Mouse (Mus musculus) layer of hippocampus, adult 2 months (tissue): ENCODE measurements at regions not wholly inside any gene's neighbourhood (a gene's known extent, or its start where the extent isn't known, plus 50 kb on each side); places are given as distances from the start of the nearest gene placed in this dataset.
A peak's percentile ranks its signal among the peaks of the same experiment; 100 is the strongest.

ENCODE experiments used
- DNase-seq, 2 experiments: peaks; one replicate each; pipeline ENCODE4 v3.0.0; 2022; ENCODE audit warnings: low spot score in 2 of 2
- H3K27ac ChIP-seq: fragments of 200-600 bp; 2 replicates; pipeline ENCODE4 v1.8.1; 2022
- H3K4me3 ChIP-seq: fragments of 200-600 bp; 2 replicates; pipeline ENCODE4 v1.8.1; 2022; ENCODE audit warnings: mild to moderate bottlenecking
- CTCF ChIP-seq: fragments of 200-600 bp; conservative IDR thresholded peaks from 2 replicates; pipeline ENCODE4 v1.8.1; 2022; ENCODE audit warnings: antibody characterized with exemption, mild to moderate bottlenecking, moderate library complexity

DNA sequence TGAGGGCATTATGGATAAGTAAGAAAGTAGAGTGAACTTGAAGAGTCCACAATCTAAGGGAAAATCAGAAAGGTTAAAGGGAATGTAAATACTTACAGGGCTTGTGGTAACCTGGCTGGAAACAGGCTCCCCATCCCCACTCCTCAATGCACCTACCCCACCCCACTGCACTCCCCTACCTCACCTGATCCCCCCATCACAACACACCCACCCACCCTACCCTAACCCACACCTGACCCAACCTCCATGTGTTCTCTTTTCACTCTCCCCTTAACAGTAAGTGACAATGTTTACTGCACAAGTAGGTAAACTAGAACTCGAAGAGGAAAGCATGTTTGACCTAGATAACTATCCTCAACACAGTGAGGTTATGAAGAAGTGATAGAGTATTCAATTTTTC lies 247.9 kb upstream of the Zc3h15 start:
- no peak for TF ChIP-seq CTCF
- H3K4me3 ChIP-seq: no peak overlapping the region
- no peak for DNase-seq
- H3K27ac ChIP-seq: no peak overlapping the region

DNA sequence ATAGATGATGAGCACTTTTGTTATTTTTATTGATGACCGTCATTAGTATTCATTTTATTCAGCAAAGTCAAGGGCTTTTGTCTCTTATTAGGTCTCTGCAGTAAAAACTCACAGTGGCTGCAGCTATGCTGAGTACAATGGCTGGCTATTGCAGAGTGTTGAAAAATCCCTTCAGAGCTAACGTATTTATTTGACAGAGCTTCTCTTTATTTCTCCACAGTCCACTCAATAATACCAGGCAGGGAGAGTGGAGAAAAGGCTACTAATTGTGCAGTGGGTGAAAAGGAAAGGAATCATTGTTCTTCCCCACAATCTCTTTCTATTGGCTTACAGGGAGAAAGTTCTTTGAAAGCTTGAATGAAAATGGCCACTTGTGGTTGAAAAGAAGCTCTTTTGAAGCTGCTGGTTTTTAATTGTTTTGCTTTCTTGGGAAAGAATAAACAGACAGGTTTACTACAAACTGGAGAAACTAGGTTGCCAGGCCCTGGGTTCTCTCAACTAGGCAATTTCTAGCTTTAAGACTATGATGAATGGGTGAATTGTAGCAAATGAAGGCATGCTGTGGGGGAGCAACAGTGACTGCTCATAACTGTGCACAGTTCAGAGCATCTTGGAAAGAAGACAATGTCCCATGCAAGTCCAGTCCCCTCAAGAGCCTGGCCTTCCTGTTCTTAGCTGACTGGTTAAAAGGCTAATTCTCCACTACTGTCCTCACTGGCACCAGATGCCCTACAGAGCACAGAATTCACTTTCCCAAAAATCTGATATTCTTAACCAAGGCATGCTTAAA lies 247.2 kb upstream of the Zc3h15 start:
- H3K27ac ChIP-seq: no peak overlapping the region
- H3K4me3 ChIP-seq: no peak overlapping the region
- DNase-seq: no peak
- TF ChIP-seq CTCF: no peak

DNA sequence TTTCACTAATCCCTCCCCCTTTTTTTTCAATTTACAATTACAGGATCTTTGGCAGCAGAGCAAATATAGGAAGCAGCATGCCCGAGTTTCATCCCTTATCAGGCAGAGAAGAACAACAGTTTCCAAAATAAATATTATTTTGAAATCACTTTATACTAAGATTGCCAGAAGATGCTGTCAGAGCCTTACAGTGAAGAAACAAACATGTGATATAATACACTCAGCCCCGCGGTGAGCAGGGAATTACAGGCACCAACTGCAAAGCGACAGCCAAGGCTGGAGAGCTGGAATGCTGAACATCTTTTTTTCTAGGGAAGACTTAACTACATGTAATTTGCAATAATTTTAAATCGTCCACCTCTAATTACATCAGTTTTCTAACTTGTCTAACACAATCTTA lies 201.5 kb upstream of the Zc3h15 start:
- TF ChIP-seq CTCF: peak; percentile 22
- DNase-seq: no peak
- Histone ChIP-seq H3K27ac (no peak overlapping the region), H3K4me3 (no peak overlapping the region)

DNA sequence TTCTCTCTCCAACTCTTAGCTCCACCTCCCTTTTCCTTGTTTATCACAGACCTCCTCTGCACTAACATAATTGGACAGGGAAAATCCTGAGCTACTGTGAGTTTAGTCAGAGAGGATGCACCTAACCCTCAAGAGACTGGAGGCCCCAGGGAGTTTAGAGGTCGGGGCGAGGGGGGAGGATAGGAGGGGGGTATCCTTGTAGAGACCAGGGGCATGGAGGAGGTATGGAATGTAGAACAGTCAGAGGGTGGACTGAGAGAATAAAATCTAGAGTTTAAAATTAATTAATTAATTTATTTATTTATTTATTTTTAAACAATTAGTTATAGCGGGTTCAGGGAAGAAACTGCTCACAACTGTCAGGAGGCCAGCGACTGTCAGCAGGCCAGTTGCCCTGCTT lies 192.9 kb upstream of the Zc3h15 start:
- no peak for TF ChIP-seq CTCF
- no peak for DNase-seq
- no peak overlapping the region for H3K27ac ChIP-seq
- H3K4me3 ChIP-seq: no peak overlapping the region
